Mouse (Mus musculus) stomach, postnatal 0 days (tissue): ENCODE measurements around the gene Otx1.

Experiments
- CTCF ChIP-seq: IDR thresholded peaks from 2 replicates; pipeline ENCODE4 v1.5.1; 2016; ENCODE audit warnings: antibody characterized with exemption, low read depth, mild to moderate bottlenecking, moderate library complexity
- EP300 ChIP-seq: optimal IDR thresholded peaks from 2 replicates; pipeline ENCODE3; 2016; ENCODE audit warnings: antibody characterized with exemption

GRCm38 (mm10) chr11:22001321-22002061 is 1.2 kb downstream of the Otx1 start:
- TF ChIP-seq CTCF = no peak
- TF ChIP-seq EP300 = no peak
